Mouse (Mus musculus) limb, embryonic 11.5 days (tissue): ENCODE measurements at regions not wholly inside any gene's neighbourhood (a gene's known extent, or its start where the extent isn't known, plus 50 kb on each side); places are given as distances from the start of the nearest gene placed in this dataset.
A peak's percentile ranks its signal among the peaks of the same experiment; 100 is the strongest.

Experiments
- ATAC-seq: fragments of 200-750 bp; cut with Nextera tagmentation; 2 replicates; pipeline ENCODE4 v1.8.0; 2017; ENCODE audit warnings: low read depth; ENCODE audit not compliant: insufficient number of reproducible peaks, low FRiP score, low TSS enrichment
- DNase-seq: peaks from one replicate; pipeline ENCODE4 v3.0.0-alpha.2; 2015; ENCODE audit warnings: low spot score
- H3K27ac ChIP-seq: fragments of 300-500 bp; sonication (generic); replicated peaks from 2 replicates; pipeline ENCODE4 v1.5.1; 2014; ENCODE audit warnings: low read depth, mild to moderate bottlenecking, low read length
- H3K27me3 ChIP-seq: fragments of 300-500 bp; sonication (generic); 2 replicates; pipeline ENCODE4 v1.6.1; 2014; ENCODE audit warnings: mild to moderate bottlenecking, low read length, mixed read lengths; ENCODE audit not compliant: control insufficient read depth, insufficient read depth
- H3K36me3 ChIP-seq: fragments of 300-500 bp; sonication (generic); 2 replicates; pipeline ENCODE4 v1.6.1; 2014; ENCODE audit warnings: mild to moderate bottlenecking, low read length, moderate library complexity, mixed read lengths; ENCODE audit not compliant: control insufficient read depth, insufficient read depth
- H3K4me1 ChIP-seq: fragments of 300-500 bp; sonication (generic); 2 replicates; pipeline ENCODE4 v1.6.1; 2014; ENCODE audit warnings: low read length, mixed read lengths; ENCODE audit not compliant: control insufficient read depth, insufficient read depth
- H3K4me2 ChIP-seq: fragments of 300-500 bp; sonication (generic); 2 replicates; pipeline ENCODE4 v1.6.1; 2014; ENCODE audit warnings: low read depth, mild to moderate bottlenecking, moderate library complexity; ENCODE audit not compliant: severe bottlenecking
- H3K4me3 ChIP-seq: fragments of 300-500 bp; sonication (generic); 2 replicates; pipeline ENCODE4 v1.5.1; 2014; ENCODE audit warnings: low read depth, low read length
- H3K9ac ChIP-seq: fragments of 300-500 bp; sonication (generic); 2 replicates; pipeline ENCODE4 v1.6.1; 2014; ENCODE audit warnings: mild to moderate bottlenecking, low read length
- H3K9me3 ChIP-seq: fragments of 300-500 bp; sonication (generic); 2 replicates; pipeline ENCODE4 v1.6.1; 2016; ENCODE audit warnings: low read length; ENCODE audit not compliant: control insufficient read depth
- WGBS: fragments of 180-500 bp; shearing (Covaris S2); extraction: QIAGEN DNeasy Blood & Tissue Kit; methylation state at CpG from one replicate; pipeline ENCODE4 v1.1.7; 2014; 5-methylcytosine and 5-hydroxymethylcytosine counted together

DNA sequence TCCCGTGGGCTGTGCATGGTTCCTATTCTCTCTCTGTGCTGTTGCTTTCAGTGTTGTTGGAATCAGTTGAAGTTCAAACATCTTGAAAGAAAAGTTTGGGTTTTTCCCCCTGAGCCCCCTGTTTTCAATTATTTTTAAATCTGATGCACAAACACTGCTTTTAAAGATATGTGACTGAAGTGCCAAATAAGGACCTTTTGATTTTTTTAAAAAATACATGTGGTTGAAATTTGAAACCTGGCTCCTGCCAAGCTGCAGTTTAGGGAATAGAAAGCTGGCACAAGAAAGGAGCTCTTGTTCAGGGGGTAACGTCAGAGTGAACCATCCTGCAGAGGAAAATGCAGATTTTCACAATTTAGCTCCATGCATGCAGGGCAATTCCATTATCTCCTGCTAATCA is 509.4 kb upstream of the Intu start:
- DNase-seq, result peak; percentile 23
- Histone ChIP-seq H3K9me3 (no peaks in the 10 kb centered on the region), H3K27me3 (no peaks in the 10 kb centered on the region), H3K4me2 (no peak overlapping the region), H3K4me3 (no peak overlapping the region), H3K9ac (no peak overlapping the region), H3K4me1 (0 out of 2 replicates have a peak, but pooled peaks cover 3% of the 10 kb centered on the region), H3K36me3 (no peaks in the 10 kb centered on the region), H3K27ac (peak overlapping the region; percentile 57; the same call in 1 of the 2 replicates)
- WGBS, result 28% methylated on average over 2 of the region's 2 CpGs
- ATAC-seq, result no peak

DNA sequence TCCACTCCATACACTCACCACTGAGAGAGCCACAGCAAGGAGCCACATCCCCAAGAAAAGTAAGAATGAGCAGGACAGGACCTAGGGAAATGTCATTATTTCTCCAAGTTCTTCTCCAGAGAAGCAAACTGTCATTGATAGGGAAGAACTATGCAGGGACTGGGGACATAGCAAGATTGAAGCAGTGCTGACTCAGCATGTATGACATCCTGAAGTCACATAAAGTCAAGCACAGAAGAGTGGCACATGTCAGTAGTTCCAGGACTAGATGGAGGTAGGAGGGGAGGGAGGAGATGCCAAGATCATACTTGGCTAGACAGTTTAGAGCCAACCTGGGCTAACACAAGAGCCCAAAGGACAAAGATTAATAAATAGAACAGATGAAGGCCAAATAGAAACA is 503.4 kb upstream of the Intu start:
- no peaks in the 10 kb centered on the region for H3K27me3 ChIP-seq
- no peaks in the 10 kb centered on the region for H3K4me1 ChIP-seq
- no peaks in the 10 kb centered on the region for H3K9me3 ChIP-seq
- H3K36me3 ChIP-seq, result no peaks in the 10 kb centered on the region
- H3K9ac ChIP-seq, result no peak overlapping the region
- DNase-seq (no peak), ATAC-seq (no peak)
- no peak overlapping the region for H3K4me3 ChIP-seq
- H3K27ac ChIP-seq, result no peak overlapping the region
- no peak overlapping the region for H3K4me2 ChIP-seq

DNA sequence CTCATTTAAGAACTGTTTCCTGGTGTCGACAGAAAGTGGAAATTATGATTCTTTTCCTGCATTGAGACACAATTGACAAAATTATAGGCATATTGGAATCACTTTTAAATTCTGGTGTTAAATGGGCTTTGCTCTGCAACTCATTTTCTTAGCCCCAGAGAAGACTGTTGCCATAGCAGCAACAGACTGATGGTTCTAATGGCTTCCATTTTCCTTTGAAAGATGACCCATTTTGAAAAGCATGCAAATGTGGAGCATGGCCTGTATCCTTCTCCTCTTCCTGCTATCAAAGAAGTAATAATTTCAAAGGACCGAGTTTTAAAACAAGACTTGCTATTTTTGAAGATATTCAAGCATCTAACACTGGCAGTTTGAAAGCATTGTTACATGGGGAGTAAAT is 494.9 kb upstream of the Intu start:
- Histone ChIP-seq H3K36me3 (no peaks in the 10 kb centered on the region), H3K4me1 (no peaks in the 10 kb centered on the region), H3K9me3 (no peaks in the 10 kb centered on the region), H3K27me3 (no peaks in the 10 kb centered on the region), H3K4me3 (no peak overlapping the region), H3K27ac (no peak overlapping the region), H3K4me2 (no peak overlapping the region), H3K9ac (no peak overlapping the region)
- 78% methylated on average over 2 of the region's 2 CpGs for WGBS
- ATAC-seq, result no peak
- DNase-seq, result no peak

DNA sequence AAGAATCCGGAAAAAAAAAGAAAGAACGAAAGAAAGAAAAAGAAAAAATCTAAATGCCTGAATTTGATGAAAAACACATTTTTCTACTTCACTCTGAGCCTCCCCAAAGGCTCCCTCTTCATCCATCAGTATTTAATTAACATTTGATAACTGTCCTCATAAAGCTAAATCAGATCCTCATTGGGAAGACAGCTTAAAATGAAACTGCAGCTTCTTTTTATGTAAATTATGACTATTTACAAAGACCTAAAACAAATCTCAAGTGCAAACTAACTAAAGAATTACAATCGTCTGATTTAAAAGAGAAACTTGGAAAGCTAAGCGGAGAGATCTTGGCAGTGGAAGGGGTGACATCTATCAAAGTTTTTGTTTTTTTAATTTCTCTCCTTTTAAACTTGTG is 481.4 kb upstream of the Intu start:
- Histone ChIP-seq H3K4me1 (no peaks in the 10 kb centered on the region), H3K4me3 (no peak overlapping the region), H3K9me3 (no peaks in the 10 kb centered on the region), H3K27me3 (no peaks in the 10 kb centered on the region), H3K27ac (no peak overlapping the region), H3K36me3 (no peaks in the 10 kb centered on the region), H3K9ac (no peak overlapping the region), H3K4me2 (no peak overlapping the region)
- no peak for DNase-seq
- ATAC-seq, result no peak
- WGBS, result 66% methylated on average over 4 of the region's 4 CpGs

DNA sequence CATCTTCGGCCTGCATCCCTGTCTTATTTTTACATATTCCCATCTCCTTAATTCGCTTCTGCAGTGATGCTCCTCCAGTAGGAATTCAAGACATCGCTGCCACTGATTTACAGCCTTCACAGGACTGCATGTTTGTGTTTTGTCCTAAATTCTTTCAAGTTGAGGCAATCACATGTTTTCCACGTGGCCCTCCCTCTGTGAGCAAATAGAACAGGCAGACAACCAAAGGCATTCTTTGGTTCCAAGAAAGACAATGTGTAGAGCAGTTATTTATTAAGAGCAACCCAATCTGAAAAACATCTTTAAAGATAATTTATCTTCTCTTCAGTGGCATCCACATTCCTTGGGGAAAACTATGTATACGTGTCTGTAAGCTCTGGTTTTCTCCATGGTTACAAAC is 472.8 kb upstream of the Intu start:
- DNase-seq, result no peak
- H3K4me3 ChIP-seq, result no peak overlapping the region
- no peak overlapping the region for H3K9ac ChIP-seq
- no peak for ATAC-seq
- no peaks in the 10 kb centered on the region for H3K9me3 ChIP-seq
- 83% methylated on average over 5 of the region's 5 CpGs for WGBS
- no peaks in the 10 kb centered on the region for H3K4me1 ChIP-seq
- H3K27ac ChIP-seq, result no peak overlapping the region
- no peak overlapping the region for H3K4me2 ChIP-seq
- no peaks in the 10 kb centered on the region for H3K27me3 ChIP-seq
- H3K36me3 ChIP-seq, result no peaks in the 10 kb centered on the region

DNA sequence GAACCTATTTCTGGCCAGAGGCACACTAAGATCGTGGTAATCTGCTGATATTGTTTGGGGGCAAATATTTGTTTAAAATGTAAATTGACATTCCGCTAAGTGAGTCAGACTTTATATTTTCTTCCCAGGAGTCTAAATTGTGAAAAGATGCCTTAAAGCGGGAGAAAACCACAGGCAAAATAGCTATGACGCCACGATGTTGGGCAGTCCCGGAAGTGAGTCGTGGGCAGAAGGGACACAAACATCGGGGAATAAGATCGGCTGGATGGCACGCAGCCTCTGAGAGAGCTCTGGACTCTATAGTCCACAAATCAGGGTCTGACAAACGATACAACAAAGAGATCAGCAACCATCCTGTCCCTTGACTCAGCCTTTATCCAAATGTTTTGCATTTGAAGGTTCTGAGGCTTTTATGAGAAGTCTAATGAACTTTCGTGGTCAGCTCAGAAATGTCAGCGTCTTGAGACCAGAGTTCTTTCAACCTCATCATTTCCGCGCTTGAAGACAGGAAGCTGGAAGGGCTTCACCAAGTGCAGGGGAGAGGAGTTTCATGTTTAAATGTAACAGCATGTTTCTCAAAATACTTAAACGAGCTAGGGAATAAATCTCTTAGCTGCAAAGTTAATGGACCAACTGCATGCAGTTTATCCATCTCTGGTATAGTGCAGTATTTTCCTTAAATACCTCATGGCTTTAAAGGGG is 472.2 kb upstream of the Intu start:
- no peak for DNase-seq
- H3K4me3 ChIP-seq, result no peak overlapping the region
- 60% methylated on average over 16 of the region's 16 CpGs for WGBS
- no peak overlapping the region for H3K9ac ChIP-seq
- no peak overlapping the region for H3K4me2 ChIP-seq
- no peaks in the 10 kb centered on the region for H3K27me3 ChIP-seq
- H3K36me3 ChIP-seq, result no peaks in the 10 kb centered on the region
- H3K27ac ChIP-seq, result no peak overlapping the region
- no peak for ATAC-seq
- no peaks in the 10 kb centered on the region for H3K9me3 ChIP-seq
- no peaks in the 10 kb centered on the region for H3K4me1 ChIP-seq

DNA sequence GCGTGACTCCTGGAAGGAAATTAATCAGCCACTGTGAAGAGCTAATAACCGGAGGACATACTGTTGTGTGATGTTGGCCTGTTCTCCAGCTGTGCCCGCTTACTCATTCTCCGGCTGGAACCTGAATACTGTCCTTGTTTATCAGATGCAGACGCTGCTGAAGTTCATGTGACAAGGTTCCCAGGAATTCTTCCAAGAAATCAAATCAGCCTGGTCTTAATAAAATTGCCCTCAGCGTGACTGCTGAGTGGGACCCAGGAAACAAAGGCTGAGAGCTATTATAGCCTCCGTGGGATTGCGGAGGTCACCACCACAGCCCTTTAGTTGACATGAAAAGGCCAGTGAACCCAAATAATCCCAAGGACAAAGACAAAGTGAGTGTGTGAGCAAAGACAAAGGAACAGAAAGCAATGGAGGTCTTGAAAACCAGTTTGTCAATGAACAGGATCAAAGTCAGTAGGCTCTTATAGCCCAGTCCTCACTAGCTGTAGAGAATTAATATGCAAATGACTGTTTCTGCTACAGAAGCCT is 460.9 kb upstream of the Intu start:
- no peak overlapping the region for H3K4me2 ChIP-seq
- no peak overlapping the region for H3K4me3 ChIP-seq
- 44% methylated on average over 8 of the region's 8 CpGs for WGBS
- H3K27ac ChIP-seq, result no peak overlapping the region
- H3K9me3 ChIP-seq, result no peaks in the 10 kb centered on the region
- DNase-seq, result no peak
- ATAC-seq, result no peak
- H3K27me3 ChIP-seq, result no peaks in the 10 kb centered on the region
- H3K4me1 ChIP-seq, result no peaks in the 10 kb centered on the region
- no peaks in the 10 kb centered on the region for H3K36me3 ChIP-seq
- H3K9ac ChIP-seq, result no peak overlapping the region

DNA sequence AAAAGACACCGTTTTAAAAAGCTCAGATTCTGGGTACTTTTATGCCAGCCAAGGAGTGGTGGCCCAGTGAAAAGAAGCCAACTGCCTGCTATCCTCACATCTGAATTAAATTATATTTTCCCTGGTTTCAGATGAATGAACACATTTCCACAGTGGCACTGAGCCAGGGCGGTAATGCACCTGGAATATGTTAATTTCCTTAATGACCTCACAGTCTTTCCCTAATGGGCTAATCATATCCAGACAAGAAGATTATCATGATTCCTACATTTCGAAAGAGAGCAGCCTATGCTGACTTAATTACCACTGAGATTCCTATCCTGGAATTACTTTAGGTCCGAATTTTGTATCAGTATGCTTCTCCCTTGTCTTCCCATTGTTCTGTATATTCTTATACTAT is 454.3 kb upstream of the Intu start:
- H3K4me2 ChIP-seq, result no peak overlapping the region
- no peaks in the 10 kb centered on the region for H3K27me3 ChIP-seq
- no peak overlapping the region for H3K4me3 ChIP-seq
- no peaks in the 10 kb centered on the region for H3K9me3 ChIP-seq
- no peak overlapping the region for H3K27ac ChIP-seq
- H3K4me1 ChIP-seq, result no peaks in the 10 kb centered on the region
- ATAC-seq, result no peak
- 52% methylated on average over 4 of the region's 4 CpGs for WGBS
- no peak overlapping the region for H3K9ac ChIP-seq
- H3K36me3 ChIP-seq, result no peaks in the 10 kb centered on the region
- no peak for DNase-seq

DNA sequence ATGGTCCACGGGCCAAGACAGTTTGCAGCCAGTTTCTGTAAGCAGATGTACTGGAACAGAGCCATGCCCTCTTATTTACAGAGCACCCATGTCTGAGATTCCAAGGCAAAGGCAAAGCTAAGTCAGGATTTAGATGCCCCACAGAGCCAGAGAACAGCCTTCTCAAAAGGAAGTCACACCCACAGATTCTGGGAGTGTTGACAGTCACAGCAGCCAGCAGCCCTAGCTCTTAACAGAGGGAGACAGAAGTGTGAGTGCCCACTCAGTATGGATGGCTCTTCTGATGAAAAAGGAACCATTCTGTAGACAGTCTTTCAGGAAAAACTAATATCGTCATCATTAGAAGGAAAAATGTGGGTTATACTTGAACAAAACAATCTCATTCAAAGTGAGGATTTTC is 446.0 kb upstream of the Intu start:
- Histone ChIP-seq H3K9me3 (no peaks in the 10 kb centered on the region), H3K27ac (no peak overlapping the region), H3K27me3 (no peaks in the 10 kb centered on the region), H3K4me3 (no peak overlapping the region), H3K36me3 (no peaks in the 10 kb centered on the region), H3K4me1 (no peaks in the 10 kb centered on the region), H3K9ac (no peak overlapping the region), H3K4me2 (no peak overlapping the region)
- no peak for DNase-seq
- no peak for ATAC-seq
- WGBS, result 85% methylated on average over 2 of the region's 2 CpGs
